Mouse (Mus musculus): ENCODE data around the gene Efl1.

Gene Efl1

GRCm38 (mm10) chr7:82648353-82649080 lies at the start of gene Efl1, which contains the start of gene Saxo2:
Efl1 (plus strand) TSS chr7:82648614.
Saxo2 (minus strand) TSS chr7:82648528.
- DNase-seq = peak; percentile 97

DNA sequence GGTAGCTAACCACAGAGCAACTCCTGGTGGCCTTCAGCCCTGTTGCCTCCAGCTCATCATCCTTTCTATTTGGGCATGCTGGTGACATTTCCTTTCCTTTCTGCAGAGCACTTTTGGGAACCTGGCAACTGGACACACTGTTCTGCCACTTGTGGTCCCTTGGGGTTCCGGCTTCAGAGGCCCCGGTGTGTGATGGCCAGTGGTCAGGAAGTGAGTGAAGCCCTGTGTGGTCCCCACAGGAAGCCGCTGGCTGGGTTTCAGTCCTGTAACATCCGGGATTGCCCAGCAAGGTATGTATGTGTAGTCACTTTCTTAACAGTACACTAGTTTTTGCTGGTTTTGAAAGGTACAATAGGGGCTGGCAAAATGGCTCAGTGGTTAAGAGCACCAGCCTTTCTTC lies 46.4 kb upstream of the Efl1 start:
- no peak for DNase-seq

- DNase-seq = no peak
Observed at GRCm38 (mm10) chr7:82605425-82605824, 43.0 kb upstream of the Efl1 start.

DNA sequence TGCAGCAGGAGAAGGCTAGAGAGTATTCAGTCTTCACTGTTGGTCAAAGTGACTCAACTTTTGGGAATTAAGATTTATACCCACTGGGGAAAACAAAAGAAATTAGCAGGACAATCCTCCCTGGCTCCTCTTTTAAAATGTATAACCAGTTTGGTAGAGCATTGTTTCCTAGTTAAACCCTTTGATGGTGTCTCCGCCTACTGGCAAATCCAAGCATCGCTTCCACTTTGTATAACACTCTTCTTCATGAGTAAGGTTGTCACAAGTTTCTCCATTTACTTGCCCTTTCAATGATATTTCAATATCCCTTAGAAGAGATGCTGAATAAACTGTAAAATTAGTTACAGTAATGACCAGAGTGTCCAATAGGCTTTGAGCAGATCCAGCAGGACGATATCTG lies 38.8 kb upstream of the Efl1 start:
- no peak for DNase-seq

- DNase-seq = no peak
Observed at GRCm38 (mm10) chr7:82625342-82625741, 23.1 kb upstream of the Efl1 start.

DNA sequence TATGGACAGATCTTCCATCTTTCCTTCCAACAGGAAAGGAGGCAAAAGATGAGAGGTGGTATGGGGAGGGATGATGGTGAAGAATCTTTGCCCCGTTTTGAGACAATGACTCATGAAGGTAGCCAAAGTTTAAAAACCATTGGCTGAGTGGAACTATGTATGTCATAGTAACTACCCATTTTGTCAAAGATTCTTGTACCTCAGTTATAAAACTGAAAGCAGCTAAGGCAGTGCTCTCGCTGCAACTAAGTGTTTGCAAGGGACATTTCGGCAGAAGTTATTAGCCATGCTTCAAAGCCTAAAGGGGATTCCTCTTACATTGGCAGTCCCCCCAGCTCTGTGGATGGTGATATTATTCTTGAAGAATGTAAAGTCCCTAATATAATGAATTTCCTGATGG lies 1.2 kb upstream of the Efl1 start:
- no peak for DNase-seq

GRCm38 (mm10) chr7:82647909-82648308 lies 505 bp upstream of the Efl1 start:
- DNase-seq = no peak

DNA sequence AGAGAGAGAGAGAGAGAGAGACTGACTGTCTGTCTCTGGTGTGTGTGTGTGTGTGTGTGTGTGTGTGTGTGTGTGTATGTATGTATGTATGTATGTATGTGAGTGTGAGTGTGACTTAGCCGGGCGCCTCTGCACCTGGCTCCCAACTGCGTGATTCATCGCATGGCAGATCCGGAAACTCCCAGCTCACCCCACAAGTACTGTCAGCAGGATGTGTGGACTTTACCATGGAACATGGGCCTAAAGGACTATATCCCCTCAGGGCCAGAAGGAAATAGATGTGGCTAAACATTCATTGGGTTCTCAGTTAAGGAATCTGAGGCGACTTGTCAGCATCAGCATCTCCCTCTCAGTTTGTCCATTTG lies 649 bp downstream of the Efl1 start:
- DNase-seq = peak; percentile 10

DNA sequence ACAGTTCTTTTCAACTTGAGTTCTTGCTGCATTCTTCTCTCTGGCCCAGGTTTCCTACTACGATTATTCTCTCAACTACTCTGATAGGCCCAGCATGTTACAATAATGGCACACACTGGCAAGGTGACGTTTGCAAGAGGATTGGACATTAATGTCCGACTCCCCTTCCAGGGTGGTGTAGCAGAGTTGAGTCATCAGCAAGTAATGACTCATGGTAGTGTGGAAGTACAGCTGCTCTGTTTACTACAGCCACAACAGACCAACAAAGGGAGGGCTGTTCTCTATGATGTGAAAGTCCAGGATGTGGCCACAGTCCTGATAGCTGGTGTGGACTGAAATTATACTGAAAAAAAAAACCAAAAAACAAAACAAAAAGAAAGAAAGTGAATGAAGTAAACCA lies 16.2 kb downstream of the Efl1 start:
- DNase-seq = no peak

- no peak for DNase-seq
Observed at GRCm38 (mm10) chr7:82676001-82676400, 27.6 kb downstream of the Efl1 start.

GRCm38 (mm10) chr7:82676834-82677233 lies 28.4 kb downstream of the Efl1 start:
- no peak for DNase-seq

DNA sequence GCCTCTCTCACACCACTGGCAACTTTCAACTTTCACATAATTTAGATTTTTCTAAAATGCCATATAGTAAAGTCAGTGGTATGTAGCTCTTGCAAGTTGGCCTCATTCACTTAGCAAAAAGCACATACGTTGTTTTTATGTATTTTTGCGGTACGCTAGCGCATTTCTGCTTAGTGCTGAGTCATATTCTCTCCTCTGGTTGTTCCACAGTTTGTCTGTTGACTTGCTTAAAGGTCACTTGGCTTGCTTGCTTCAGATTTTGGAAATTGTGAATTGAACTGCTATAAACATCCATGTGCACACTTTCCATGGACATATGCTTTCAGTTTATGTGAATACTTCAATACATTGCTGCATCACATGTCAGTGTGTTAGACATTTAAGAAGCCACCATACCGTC lies 31.5 kb downstream of the Efl1 start:
- no peak for DNase-seq

DNA sequence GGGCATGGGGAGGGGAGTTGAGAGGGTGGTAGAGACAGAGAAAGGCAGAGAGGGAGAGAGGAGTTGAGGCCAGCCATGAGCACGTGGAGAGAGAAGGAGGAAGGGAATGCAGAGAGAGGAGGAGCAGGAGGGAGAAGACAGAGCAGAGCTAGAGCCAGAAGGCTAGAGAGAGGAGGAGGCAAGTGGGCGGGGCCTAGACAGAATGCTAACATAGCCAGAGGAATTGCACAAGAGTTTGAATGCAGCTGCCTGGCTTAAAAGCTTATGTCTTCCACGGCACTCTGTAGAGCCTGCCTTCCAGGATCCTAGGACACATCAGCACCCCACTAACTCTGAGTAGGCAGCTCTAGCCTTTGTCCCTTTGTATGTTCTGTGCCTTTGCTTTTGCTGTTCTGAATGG lies 40.3 kb downstream of the Efl1 start:
- peak; percentile 35 for DNase-seq

- no peak for DNase-seq
Observed at GRCm38 (mm10) chr7:82691021-82691738, 42.8 kb downstream of the Efl1 start.

GRCm38 (mm10) chr7:82697668-82698067 lies 49.3 kb downstream of the Efl1 start:
- DNase-seq = no peak

GRCm38 (mm10) chr7:82698968-82699367 lies 50.6 kb downstream of the Efl1 start:
- DNase-seq = no peak

- no peak for DNase-seq
Observed at GRCm38 (mm10) chr7:82702384-82703343, 54.2 kb downstream of the Efl1 start.

DNA sequence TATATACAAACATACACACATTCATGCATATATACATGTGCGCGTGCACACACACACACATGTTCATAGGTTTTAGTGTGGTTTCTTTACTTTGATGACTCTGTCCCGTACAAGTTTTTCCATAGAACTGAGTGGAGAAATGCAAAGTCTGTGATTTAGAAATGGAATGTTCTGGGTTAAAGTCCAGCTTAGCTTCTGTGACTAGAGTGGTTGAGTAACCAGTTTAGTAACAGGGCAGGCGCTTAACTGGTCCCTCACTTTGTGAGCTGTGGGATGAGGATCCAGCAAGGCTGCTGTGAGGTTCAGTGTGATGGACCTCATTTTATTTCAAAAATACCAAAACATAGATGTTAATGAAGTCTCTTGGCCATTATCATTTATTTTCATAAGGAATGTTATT lies 60.8 kb downstream of the Efl1 start:
- DNase-seq = no peak

DNA sequence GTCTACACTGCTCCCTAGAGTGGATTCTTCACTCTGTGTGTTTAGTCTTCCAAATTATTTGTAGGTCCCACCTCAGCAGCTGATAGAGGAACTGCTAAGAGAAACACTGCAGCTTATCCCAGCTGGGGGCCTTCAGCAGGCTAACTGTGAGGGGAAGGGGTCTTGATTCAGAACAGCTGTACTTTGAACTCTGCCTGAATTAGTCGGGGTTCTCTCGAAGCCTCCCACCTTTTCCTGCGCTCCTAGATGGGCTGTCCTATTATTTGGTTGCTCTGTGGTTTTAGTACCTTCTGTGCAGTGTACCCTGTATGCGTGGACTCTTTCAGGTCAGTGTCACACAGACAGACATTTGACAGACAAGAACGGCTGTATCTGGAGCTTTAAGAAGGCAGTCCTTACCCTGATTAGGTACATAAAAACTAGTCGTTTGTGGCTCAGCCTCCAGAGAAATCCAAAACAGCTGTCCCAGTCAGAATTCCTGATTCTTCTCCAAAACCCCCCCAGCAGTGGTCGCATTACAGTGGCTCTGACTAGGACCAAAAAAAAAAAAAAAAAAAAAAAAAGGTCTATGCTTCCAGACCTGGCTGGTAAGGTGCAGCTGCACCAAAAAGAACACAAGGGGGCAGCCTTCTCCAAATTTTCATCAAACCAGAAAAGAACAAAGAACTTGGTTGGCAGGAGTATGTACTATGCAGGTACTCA lies 66.9 kb downstream of the Efl1 start:
- peak; percentile 43 for DNase-seq

DNA sequence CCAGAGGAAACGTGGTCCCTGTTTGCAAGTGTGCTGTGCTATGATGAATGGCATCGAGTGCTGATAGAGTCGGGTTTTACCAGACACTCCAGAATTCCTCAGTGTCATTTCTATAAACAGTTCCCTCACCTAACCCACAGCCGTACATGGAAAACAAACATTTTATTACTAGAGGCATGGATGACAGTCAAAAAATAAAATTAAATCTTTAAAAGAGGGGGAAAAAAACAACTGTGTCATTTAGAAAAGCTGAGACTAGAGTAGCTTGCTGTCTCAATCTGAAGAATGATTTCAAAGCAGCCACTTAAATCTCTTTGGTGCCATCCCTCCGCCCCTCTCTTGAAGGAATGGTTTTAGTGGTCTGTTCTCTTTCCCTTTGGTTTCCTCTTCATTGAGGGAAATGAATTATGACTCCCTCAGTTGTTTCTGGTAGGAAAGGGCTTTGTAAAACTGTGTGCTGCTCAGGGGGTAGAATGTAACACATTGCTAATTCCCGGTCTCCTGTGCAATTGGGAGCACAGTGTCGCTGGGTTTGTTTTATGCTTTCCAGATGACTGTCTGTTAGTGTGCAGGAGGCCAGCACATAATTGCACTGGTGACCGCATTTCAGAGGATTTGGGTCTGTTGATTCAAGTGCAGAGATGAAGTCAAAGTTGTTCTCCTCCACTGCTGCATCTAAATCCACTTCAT lies 67.6 kb downstream of the Efl1 start:
- no peak for DNase-seq

DNA sequence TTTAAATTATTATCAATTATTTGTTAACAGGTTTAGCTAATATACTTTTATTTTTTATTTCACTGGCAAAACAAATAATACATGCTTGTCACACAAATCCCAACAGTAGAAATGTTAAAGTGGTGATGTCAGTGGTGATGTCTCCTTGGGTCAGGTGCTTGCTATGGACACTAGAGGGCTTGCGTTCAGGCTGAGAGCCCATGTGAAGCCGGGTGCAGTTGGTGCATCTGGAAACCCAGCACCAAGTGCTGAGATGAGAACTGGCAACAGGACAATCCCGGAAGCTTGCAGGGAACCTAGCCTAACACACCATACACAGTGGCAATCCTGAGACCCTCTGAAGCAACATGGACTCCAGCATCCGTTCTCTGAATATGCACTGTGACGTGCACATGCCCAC lies 70.9 kb downstream of the Efl1 start:
- DNase-seq = no peak

DNA sequence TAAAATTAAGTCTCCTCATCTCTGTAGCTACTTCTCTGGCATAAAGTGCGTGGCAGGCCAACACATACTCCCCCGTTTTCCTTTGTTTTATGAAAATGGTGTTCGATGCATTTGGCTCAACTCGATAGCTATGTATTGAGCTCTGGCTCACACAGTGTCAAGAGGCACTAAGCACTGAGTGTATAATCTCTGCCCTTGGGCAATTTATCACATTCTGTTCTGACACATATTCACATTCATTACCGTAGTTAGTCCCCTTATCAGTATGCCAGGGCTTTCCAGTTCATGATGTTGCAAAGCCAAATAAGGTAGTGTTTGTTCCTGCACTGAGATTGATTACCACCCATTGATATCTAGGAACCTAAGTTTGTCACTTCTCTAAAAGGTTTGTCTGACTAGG lies 71.3 kb downstream of the Efl1 start:
- no peak for DNase-seq
